Mouse (Mus musculus): Measurements from ENCODE around the gene Tle3.

Tle3 gene

GRCm38 (mm10) chr9:61376650-61377049 lies 4.5 kb downstream of the Tle3 start:
- no peak for DNase-seq (ENCODE audit: low spot score in 2 of 2)

GRCm38 (mm10) chr9:61377706-61378479 lies 5.7 kb downstream of the Tle3 start:
- no peak for DNase-seq (ENCODE audit: low spot score in 2 of 2)

GRCm38 (mm10) chr9:61378516-61378915 lies 6.3 kb downstream of the Tle3 start:
- no peak for DNase-seq (ENCODE audit: low spot score in 2 of 2)

- DNase-seq (ENCODE audit: low spot score in 2 of 2), result no peak
Measured at GRCm38 (mm10) chr9:61379016-61379634, 7.0 kb downstream of the Tle3 start.

- no peak for DNase-seq (ENCODE audit: low spot score in 2 of 2)
Measured at GRCm38 (mm10) chr9:61380258-61381062, 8.3 kb downstream of the Tle3 start.

GRCm38 (mm10) chr9:61381063-61381408 lies 8.9 kb downstream of the Tle3 start:
- no peak for DNase-seq (ENCODE audit: low spot score in 2 of 2)

GRCm38 (mm10) chr9:61381445-61381844 lies 9.3 kb downstream of the Tle3 start:
- DNase-seq (ENCODE audit: low spot score in 2 of 2), result no peak

- DNase-seq (ENCODE audit: low spot score in 2 of 2), result no peak
Measured at GRCm38 (mm10) chr9:61382595-61383186, 10.5 kb downstream of the Tle3 start.

GRCm38 (mm10) chr9:61384101-61384500 lies 11.9 kb downstream of the Tle3 start:
- no peak for DNase-seq (ENCODE audit: low spot score in 2 of 2)

- no peak for DNase-seq (ENCODE audit: low spot score in 2 of 2)
Measured at GRCm38 (mm10) chr9:61384646-61385443, 12.7 kb downstream of the Tle3 start.

GRCm38 (mm10) chr9:61385753-61386152 lies 13.6 kb downstream of the Tle3 start:
- DNase-seq (ENCODE audit: low spot score in 2 of 2), result peak in 1 of 2 experiments; percentile 40

- no peak for DNase-seq (ENCODE audit: low spot score in 2 of 2)
Measured at GRCm38 (mm10) chr9:61386314-61386713, 14.1 kb downstream of the Tle3 start.

- peak in 1 of 2 experiments; percentile 42 for DNase-seq (ENCODE audit: low spot score in 2 of 2)
Measured at GRCm38 (mm10) chr9:61387797-61388196, 15.6 kb downstream of the Tle3 start.

- DNase-seq (ENCODE audit: low spot score in 2 of 2), result no peak
Measured at GRCm38 (mm10) chr9:61388214-61388613, 16.0 kb downstream of the Tle3 start.

- no peak for DNase-seq (ENCODE audit: low spot score in 2 of 2)
Measured at GRCm38 (mm10) chr9:61388689-61389403, 16.7 kb downstream of the Tle3 start.

- no peak for DNase-seq (ENCODE audit: low spot score in 2 of 2)
Measured at GRCm38 (mm10) chr9:61389404-61389701, 17.2 kb downstream of the Tle3 start.

- no peak for DNase-seq (ENCODE audit: low spot score in 2 of 2)
Measured at GRCm38 (mm10) chr9:61391570-61392337, 19.6 kb downstream of the Tle3 start.

GRCm38 (mm10) chr9:61392338-61392620 lies 20.1 kb downstream of the Tle3 start:
- DNase-seq (ENCODE audit: low spot score in 2 of 2), result no peak

GRCm38 (mm10) chr9:61393161-61393560 lies 21.0 kb downstream of the Tle3 start:
- DNase-seq (ENCODE audit: low spot score in 2 of 2), result no peak

- no peak for DNase-seq (ENCODE audit: low spot score in 2 of 2)
Measured at GRCm38 (mm10) chr9:61393847-61394246, 21.7 kb downstream of the Tle3 start.
